Mouse (Mus musculus) cerebellum, adult (tissue): ENCODE results near the gene 2410131K14Rik.

Experiments
- ATAC-seq: cut with Nextera tagmentation; 2 replicates; pipeline ENCODE4 v1.9.2; 2017; ENCODE audit warnings: mild to moderate bottlenecking, moderate library complexity, mixed read lengths; ENCODE audit not compliant: insufficient number of reproducible peaks, low FRiP score, low TSS enrichment

The 2410131K14Rik gene

DNA sequence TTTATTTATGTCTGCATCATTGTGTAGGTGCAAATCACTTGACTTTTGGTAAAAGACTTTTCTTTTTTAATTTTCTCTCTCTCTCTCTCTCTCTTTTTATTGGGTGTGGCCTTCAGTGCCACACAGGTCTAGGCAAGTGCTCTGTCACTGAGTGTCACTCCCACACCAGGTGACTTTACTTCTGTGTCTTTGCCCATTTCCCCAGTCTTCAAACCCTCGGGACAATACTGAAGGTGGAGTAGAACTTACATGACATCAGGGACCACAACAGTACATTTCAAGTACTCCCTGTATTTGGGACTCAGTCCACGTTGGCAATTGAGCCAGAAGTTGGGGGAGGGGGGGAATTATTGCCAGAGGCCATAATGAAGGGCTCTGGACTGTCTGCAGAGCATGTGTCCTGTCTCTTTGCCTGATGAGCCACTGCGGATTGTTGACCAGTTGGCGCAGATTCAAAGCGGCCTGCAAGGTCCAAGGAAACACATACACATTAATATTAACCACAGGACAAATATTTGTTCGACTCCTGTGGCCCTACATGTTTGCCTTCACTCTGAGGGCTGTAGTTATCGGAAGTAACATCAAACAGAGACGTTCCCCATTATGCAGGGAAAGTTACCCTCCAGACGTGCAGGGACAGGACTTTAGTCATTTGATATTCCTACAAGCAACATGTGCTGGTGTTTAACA is 57.6 kb downstream of the 2410131K14Rik start:
- no peak for ATAC-seq

DNA sequence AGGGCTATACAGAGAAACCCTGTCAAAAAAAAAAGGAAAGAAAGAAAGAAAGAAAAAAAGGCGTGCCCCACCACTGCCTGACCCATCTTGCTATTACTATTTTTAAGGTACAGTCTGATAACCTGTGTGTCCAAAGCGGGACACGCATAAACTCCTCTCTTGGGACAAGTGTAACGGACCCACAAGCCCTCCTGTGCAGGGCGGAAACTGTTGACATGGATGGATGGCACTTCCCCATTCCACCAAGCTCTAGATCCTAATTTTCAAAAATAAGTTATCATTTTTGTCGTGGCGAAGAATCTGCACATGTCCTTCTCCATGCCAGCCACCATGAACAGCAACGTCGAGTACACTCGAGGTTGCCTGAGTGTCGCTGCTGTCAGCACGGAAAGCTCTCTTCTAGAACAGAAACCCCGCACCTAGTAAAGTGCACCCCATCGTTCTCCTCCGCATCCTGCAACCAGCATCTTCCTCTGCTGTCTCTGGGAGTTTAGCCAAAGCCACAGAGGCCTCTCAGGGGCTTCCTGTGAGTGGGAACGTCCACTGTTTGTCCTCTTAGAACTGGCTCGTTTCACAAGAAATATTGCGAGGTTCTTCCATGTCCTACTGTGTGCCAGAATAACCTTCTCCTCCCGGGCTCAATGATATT is 60.1 kb downstream of the 2410131K14Rik start:
- ATAC-seq, result no peak

DNA sequence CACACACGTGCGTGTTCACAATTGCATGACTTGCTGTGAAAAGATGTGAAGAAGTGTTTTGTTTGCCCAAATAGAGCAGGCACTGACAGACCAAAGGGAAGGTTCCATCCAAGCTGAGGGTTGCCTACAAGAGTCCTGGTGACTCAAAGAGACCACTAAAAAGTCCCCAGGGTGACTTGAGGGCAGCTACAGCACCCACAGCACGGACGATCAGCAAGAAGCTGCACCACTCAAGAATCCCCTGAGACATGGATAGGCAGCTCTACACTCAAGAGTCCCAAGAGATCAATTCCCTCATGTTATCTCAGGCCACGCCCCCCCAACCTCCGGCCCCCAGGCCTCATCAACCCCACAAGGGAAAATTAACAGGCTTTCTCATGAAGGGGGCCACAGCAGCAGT is 65.4 kb downstream of the 2410131K14Rik start:
- ATAC-seq, result no peak

DNA sequence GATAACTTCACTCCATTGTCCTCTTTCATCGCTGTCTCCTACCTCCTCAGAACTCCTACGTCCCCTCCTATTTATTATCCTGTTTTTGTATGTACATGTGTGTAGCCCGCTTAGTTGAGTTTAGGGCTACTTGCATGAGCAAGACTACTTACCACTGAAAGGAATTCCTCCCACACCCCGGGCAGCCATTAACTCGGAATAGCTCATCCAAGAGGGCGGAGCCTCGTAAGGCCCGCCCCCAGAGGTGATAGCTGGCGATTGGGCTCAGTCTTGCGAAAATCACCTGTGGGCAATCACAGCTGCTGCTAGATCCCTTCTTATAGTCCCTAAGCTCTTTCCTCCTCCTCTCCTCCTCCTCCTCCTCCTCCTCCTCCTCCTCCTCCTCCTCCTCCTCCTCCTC is 66.2 kb downstream of the 2410131K14Rik start:
- ATAC-seq, result no peak

DNA sequence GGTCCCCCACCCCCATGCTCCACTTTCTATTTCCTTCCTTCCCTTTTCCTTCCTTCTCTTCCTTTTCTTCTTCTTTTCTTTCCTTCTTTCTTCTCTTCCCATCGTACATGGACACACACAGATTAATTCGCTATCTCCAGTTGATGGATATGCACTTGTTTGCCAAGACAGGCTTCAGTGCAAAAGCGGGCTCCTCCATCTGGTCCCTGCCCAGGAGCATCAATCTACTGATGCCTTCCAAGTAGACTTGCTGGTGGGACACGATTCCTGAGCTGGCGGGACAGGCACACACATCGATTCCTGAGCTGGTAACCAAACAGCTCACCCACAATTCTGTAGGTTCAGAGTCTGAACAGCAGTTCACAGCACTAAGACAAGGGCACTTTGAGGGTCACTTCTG is 68.7 kb downstream of the 2410131K14Rik start:
- ATAC-seq, result no peak
